Mouse (Mus musculus) lung, adult 18-20 months (tissue): ENCODE data around the gene Hist2h2ab.
A peak's percentile ranks its signal among the peaks of the same experiment; 100 is the strongest.
"Not testable (repeated sequence)": the region's sequence is repeated elsewhere in the genome, so short reads cannot be mapped to it uniquely, and the experiment has no call there.

ENCODE experiments used
- DNase-seq, 2 experiments: peaks; one replicate each; pipeline ENCODE4 v3.0.0; 2022; ENCODE audit warnings: mixed read lengths in 2 of 2

Hist2h2ab gene

DNA sequence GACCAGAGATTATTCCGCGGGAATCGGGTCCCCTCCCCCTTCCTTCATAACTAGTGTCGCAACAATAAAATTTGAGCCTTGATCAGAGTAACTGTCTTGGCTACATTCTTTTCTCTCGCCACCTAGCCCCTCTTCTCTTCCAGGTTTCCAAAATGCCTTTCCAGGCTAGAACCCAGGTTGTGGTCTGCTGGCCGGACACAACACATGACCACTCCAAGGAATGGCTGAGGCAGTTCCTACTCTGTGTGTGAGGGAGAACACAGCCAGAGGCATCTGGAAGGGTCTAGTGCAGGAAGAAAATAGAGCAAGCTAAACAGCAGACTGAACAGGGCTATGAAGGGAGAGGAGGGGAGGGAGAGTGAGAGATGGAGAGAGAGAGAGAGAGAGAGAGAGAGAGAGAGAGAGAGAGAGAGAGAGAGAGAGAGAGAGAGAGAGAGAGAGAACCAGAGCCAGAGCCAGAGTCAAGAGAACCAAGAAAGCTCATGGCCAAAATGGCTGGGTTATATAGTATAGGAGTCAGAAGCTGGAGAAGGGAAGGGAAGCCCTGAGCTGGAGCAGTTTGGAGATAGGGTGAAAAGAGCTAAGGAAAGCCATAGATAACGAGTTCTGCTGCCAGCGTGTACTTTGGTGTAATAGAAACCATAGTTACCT, 20.9 kb upstream of the Hist2h2ab start:
- DNase-seq: not testable (repeated sequence)

DNA sequence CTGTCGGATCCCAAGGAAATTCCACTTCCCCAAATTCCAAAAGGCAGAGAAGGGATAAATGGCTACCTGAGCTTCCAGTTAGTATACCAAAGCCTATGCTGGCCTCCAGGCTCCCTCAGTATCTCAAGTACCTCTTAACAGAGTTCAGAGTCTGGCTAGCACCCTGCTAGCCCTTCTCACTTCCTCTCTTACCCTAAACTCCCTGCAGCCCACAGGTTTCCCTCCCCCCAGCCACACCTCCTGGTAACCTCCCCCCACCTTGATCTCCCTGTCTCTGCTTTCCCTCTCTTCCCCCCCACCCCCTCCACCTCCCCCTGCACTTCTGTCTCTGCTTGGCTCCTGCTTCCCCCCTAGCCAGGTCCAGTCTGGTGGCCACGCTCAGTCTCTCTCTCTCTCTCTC, 19.9 kb upstream of the Hist2h2ab start:
- DNase-seq: no peak

DNA sequence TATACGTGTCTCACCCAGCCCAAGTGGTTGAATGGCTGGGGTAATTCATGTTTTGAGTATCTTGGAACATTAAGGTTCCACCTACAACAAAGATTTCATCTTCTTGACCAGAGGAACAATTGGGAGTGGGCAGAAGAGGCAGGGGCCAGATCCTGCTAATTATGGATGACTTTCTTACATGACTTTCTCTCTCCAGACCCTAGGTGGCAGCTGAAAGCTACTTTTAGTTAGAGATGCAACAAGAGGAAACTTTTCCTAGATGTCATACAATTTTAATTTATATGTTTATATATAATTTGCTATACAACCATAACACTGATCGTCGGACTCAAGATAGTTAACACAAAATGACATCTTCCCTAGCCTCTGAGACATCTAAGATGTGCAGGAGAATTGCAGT, 11.8 kb upstream of the Hist2h2ab start:
- DNase-seq: no peak

DNA sequence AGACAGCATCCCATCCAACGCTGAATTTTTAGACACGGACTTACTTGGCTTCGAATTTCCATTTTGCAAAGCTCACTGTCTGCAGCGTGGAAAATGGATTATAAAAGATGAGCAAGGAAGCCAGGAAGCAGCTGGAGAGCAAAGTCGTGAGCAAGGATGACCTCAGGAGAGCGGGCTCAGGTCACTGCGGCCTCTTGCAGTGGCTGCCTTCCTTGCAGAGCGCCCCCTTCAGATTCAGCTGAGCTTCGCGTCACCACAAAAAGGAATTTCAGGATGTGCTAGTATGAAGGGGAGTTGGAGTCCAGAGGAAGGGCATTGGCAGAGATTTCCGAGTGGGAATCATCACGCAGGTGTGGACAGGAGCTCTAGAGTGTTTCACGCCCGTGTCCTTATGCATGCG, 10.4 kb upstream of the Hist2h2ab start:
- DNase-seq: no peak

DNA sequence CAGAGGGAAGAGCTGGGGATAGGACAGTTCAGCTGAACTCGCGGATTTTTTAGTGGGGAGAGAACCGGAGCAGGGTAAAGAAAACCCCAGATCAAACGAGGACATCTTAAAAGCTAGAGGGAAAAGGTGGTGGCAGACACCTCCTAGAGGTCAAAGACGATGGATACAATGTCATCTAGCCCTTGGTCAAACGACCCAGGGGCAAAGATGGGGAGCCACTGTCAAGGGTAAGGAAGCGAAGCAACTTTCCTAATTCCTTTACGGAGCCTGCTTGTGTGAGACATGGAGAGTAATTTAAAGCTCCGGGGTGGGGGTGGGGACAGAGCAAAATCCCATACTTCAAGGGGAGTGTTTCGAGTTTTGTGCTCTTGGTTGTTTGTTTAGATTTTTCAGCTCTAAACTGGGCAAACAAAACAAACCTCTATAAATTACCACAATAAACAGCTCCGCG, 449 bp upstream of the Hist2h2ab start:
- peak; percentile 37 to 49 for DNase-seq

DNA sequence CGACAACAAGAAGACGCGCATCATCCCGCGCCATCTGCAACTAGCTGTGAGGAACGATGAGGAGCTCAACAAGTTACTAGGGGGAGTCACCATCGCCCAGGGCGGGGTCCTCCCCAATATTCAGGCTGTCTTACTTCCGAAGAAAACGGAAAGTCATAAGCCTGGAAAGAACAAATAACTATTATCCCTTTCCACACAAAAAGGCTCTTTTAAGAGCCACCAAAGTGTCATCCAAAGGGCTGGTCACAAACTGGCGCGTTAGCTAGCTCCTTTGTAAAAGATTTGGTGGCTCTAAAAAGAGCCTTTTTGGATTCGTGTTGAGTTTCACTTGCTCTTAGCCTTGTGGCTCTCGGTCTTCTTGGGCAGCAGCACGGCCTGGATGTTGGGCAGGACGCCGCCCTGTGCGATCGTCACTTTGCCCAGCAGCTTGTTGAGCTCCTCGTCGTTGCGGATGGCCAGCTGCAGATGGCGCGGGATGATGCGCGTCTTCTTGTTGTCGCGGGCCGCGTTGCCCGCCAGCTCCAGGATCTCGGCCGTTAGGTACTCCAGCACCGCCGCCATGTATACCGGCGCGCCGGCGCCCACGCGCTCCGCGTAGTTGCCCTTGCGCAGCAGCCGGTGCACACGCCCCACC, 583 bp downstream of the Hist2h2ab start:
- DNase-seq: not testable (repeated sequence)

DNA sequence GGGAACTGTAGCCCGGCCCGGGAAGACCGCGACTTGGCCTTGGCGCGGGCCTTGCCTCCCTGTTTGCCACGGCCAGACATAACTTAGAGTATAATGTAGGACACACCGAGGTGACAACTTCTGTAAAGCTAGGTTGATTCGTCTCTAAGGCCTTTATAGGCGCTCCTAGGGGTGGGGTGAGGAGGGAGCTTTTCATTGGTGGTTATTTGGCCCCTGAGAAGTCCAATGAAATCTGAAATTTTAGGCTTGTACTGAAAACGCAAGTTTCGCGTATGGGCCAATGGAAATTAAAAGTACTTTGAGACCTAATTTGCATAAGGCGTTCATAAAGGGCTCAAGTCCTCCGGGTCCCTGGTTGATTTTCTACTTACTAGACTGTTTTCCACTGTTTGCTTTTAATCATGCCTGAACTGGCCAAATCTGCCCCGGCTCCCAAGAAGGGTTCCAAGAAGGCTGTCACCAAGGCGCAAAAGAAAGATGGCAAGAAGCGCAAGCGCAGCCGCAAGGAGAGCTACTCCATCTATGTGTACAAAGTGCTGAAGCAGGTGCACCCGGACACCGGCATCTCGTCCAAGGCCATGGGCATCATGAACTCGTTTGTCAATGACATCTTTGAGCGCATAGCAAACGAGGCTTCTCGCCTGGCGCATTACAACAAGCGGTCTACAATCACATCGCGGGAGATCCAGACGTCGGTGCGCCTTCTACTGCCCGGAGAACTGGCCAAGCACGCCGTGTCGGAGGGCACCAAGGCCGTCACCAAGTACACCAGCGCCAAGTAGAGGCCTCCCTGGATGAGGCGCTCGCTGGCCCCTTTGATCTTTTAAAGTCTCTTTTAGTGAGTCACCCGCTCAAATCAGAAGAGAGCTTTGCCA, 1.3 kb downstream of the Hist2h2ab start, which contains the start of the genes Hist2h2ac and Hist2h2be:
TSS of gene Hist2h2ac (minus strand) at position 116 of the 875 bp plus-strand sequence.
TSS of gene Hist2h2be (plus strand) at position 355 of the 875 bp plus-strand sequence.
- DNase-seq: peak; percentile 91 to 93

DNA sequence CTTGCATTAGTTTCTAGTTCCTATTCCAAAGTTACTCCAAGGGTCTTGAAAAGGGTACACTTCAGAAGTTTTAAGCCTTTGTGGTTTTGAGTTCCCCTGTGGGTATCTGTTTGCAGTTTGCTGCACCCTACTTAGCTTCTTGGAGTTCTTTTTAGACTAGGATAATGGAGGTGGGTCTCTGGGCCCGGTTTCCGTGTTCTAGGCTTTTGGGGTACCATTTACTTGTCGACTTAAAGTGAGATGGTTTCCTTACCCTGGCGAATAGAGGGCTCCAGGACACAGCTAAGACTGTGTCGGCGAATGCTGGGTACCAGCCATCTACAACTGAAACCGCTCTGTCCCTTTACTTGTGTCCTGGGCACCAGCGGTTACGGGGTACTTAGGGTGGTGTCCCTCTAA, 2.0 kb downstream of the Hist2h2ab start:
- no peak for DNase-seq

DNA sequence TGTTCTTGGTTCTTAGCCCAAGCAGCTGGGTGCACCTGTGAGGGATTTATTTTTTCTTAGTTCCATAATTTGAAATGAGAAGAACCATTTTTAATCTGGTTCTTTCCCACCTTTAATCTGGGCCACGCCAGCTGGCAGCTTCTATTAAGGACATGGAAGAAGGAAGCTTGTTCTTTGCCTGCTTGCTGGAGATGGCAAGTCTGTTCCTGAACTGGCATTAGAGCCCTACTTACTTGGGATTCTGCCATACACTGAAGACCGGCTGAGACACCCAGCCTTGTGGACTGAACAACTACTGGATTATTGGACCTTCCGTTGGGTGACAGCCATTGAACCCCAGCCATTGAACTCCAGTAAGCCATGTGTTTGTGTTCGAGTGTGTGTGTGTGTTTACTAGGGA, 3.1 kb downstream of the Hist2h2ab start:
- no peak for DNase-seq

DNA sequence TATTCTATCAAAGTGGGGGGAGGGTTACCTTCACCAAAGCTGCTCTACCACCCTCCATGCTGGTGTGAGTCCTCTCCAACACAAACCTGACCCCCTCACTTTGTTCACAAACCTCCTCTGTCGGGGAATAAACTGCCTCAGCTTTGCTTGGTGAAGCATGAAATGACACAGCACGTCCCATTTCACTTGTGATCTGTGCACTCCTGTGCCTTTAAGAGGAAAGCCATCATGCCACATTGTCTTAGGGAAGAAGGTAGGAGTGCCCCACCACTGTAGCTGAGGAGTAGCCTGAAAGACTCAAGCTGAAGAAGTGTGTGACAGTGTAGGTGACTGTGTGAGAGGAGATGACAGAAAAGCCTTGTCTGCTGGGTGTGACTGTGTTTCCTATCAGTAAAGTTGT, 5.8 kb downstream of the Hist2h2ab start:
- no peak for DNase-seq

DNA sequence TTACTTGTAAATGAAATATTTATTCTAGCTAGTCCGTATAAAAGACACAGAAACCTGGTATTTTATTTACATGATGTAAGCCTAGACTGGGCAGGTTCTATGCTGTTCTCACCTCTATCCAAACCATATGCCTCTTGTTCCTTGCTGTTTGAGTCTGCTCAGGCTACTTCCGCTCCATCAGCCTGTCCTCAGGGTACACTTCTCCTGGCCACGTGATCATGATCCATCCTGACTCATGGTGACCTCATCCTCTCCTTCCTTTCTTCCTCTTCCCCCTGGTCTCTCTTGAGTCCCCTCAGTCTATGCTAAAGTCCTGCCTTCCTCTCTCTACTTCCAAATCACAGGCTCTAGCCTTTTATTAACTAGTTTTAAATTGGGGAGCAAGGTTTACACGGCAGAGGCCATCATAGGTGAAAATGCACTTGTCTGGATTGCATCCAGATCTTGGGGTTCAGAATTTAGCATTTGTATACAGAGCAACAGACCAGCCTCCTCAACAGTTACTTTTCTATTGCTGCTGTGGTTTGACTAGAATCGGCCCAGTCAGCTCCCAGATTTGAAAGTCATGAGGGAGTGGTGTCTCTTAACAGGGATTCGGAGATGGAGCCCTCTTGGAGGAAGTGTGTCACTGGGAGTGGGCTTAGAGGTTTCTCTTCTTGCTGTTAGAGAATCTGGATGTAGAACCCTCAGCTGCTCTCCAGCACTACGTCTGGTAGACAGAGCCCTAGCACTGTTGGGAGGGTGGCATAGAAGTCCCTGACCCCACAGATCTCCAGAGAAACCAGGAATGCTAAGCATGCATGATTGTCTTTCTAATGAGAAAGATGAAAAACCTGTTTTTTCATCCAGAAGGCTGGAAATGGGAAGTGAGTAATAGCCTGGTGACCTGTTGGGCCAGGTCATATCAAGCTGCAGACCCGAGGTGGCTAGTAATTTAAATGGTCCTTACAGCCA, 7.3 kb downstream of the Hist2h2ab start:
- DNase-seq: peak in 1 of 2 experiments; percentile 41

DNA sequence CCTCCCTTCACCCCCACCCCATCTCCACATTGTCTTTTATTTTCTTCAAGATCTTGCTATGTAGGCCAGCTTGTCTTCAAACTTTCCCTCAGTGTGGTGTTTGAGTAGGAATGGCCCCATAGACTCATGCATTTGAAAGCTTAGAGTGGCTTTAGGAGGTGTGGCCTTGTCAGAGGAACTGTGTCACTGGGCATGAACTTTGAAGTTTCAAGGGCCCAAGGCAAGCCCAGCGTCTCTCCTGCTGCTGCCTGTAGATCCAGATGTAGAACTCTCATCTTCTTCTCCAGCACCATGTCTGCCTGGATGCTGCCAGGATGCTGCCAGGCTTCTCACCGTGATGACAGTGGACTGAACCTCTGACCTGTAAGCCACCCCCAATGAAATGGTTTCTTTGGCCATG, 9.2 kb downstream of the Hist2h2ab start:
- no peak for DNase-seq

DNA sequence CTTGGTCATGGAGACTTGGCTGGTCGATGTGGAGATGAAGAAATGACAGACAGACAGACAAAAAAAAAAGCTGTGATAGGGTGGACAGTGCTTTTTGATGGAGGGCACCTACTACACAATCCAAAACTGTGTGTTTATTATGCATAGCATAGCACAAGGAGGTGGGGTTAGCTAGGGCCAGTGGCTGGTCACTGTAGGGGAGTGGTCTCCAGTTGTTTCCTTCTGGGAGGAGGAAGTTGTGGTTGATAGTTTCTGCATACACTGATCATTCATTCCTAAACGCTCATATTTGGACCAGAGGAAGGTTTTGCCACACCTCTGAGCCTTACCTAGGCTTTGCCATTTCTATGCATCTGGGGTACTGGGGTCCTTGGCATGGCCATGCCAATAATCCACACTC, 10.7 kb downstream of the Hist2h2ab start:
- DNase-seq: no peak

DNA sequence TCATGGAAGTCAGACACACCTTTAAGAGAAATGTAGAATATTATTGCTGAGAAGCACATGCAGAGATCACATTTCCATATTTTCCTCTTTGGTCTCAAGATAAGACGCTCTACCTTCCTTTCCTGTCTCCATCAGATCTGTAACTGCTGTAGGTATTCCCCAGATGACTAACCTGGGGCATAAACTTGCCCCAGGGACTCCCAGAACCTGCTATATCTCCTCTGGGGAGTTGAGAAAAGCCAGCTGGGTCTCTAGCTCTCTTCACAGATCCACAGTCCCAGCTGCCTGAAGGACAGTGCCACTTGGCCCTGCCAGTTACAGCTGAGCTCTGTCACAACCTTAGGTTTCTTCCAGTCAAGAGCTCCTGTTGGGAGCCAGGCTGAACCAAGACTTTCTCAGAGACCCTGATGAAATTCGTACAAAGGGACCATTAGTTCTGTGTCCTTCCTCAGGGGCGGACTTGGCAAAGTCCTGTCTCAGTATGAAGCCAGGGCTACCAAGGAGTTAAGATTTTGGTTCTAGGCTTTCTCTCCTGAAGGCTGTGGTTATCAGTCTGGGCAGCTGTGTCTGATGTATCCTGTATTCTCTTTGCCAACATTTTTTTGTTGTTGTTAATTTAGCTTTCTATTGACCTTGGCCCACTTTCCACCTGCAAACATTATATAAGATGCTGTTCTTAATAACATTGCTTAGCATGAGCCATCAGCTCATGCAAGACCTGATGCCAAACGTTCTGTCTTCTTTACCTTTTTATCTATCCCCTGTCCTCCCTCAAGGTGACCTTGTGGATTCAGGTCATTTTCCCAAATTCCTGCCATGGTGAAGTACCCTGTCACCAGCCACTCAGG, 11.5 kb downstream of the Hist2h2ab start:
- no peak for DNase-seq

DNA sequence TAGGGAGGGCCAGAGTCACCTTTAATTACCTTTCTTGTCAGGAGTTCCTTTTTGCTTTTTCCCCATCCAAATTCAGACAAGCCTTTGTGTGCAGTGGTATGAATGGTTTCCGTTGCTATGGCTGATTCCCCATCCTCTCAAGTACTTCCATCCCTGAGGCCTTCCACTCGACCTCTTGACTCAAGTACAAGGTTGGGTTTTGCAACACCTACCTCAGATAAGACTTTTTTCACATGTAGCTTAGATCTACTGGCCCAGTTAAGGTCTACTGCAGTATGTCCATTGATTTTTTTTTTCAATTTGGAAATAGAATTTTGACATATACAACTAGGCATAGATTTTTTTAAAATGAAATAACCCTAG, 12.1 kb downstream of the Hist2h2ab start:
- peak; percentile 57 to 76 for DNase-seq

DNA sequence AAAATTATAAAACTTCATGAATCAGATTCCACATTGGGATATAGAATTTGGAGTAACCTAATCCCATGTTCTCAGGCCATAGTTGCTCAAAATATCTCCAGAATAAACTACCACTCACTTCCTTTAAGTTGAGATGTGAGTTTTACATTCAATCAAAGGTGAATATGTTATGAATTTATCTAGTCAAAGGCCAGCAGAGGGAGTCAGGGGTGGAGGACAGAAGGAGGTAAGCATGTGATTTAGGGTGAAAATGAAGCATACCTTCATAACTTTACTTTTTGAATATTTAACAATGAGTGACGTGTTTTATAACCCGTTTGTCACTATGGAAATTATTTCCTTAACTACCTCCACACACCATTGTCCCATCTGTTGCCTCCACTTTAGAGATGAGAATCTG, 15.2 kb downstream of the Hist2h2ab start:
- no peak for DNase-seq

DNA sequence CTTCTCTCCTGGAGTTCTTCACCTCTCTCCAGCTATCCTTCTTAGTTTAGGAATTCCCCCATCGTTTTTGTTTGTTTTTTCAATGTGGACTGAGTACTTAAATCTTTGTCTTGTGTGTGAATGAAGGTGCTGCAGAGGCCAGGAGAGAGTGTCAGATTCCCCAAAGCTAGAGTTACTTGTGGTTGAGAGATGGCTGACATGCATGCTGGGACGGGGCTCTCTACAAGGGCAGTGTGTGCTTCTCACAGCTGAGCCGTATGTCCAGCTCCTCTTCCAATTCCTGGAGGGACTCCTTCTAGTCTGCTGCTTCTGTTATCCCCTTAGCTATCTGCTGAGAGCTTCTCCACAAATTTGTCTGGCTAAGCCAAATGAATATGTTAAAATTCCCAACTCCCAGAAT, 16.2 kb downstream of the Hist2h2ab start:
- DNase-seq: no peak

DNA sequence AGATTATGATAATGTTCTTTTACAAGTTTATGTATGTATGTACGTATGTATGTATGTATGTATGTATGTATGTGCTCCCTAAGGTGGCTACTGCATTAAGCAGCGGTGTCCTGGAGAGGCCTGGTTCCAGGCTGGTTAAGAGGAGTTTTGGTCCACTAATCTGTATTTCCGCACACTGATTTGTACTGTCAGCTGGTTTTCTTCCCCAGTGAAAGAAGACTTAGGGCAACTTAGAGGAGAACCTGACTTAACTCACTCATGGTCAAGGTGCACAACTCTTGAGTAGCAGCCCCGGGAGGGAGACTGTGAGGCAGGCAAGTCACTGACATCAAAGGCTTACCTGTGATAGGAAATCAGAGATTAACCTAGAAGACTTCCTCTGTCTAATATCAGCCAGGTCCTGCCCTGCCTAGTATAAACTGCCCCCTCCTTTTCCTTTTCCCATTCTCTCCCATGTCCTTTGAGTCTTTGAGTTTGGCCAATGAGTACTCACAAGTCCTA, 17.2 kb downstream of the Hist2h2ab start:
- DNase-seq: no peak

DNA sequence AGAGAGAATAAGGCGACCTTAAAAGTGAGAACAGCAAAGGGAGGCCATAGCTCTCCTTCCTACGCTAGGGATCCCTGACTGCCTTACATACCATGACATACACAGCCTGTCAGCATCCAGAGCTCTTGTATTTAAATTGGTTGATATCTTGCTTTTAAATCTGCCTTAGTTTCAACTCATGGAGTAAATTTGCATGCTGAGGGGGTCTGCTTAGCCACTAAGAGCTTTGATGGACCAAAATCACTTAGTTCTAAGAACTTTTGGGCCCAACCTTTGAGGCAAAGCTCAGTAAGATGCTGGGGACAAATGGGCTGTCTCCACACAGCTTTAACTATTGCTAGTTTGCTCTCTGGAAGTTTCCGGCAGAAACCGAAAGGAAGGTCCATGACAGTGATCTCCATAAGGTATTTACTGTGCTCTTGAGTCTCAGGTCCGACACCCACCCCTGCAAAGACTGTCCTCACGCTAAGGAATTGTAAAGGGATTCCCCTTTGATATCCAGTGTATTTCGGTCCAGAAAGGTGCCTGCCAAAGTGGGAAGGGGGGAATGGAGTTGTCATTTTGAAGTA, 17.8 kb downstream of the Hist2h2ab start:
- no peak for DNase-seq

DNA sequence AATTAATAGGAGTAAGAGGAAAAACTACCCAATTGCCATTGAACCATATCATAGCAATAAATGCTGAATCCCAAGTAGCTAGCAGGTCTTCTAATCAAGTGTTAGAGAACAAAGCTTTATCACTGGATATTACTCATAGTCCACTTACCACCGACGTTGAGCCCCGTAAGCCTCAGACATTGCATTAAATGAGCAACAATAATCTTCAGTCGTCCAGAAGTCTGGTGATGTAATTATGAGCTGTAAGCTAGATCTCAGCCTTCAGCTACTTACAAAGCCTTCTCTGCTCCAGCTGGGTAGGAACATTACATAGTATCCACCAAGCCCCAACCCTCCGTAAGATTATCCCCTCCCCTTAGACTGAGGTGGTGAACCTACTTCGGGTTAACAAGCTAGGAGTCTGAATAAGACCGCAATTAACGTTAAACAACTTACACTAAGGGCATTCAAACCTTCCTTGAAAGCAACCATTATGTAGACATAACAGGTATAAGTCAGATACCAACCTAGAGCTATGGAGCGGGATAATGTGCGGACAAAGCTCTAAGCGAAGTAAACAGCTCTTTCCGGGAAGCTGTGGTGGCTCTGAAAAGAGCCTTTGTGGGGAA, 18.3 kb downstream of the Hist2h2ab start:
- no peak for DNase-seq
